Mouse (Mus musculus) layer of hippocampus, postnatal 36 days (tissue): ENCODE measurements at regions not wholly inside any gene's neighbourhood (a gene's known extent, or its start where the extent isn't known, plus 50 kb on each side); places are given as distances from the start of the nearest gene placed in this dataset.

Experiments used
- DNase-seq, 2 experiments: peaks; one replicate each; pipeline ENCODE4 v3.0.0; 2022

DNA sequence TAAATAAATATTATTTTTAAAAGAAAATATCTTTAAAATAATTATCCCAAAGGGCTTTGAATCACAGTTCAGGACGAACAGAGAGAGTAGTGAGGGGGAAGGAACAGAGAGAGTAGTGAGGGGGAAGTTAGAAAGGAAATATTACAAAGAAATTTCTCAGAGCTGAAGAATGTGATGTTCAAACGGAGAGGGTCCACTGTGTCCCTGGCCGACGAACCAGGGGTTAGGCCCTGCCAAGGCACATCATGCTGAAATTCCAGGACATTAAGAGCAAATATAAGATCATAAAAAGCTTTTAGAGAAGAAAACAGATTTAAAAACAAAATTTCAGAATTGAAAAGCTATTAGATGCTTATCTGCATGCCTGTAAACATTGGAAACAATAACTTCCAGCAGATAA, 61.6 kb downstream of the Skor1 start:
- DNase-seq: no peak

DNA sequence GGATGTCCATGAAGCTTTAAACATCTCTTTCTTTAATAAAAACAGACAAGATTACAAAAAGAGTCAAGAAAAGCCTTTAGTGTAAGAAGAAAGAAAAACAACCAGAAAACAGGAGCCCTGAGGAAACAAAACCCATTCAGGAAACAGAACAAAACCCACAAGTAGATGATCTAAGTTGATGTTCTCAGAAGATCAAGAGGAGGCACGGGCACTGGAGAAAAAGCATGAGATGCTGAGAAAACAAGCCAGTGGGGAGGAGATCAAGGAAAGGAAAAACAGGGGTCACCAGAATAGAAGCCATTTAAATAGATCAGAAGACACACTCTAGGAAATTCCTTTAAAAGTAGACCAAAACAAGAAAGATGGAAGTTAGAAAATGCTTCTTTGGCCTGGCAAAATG, 62.1 kb downstream of the Skor1 start:
- DNase-seq: no peak

GRCm38 (mm10) chr9:63082830-63083229, 65.9 kb downstream of the Skor1 start:
- DNase-seq: no peak

DNA sequence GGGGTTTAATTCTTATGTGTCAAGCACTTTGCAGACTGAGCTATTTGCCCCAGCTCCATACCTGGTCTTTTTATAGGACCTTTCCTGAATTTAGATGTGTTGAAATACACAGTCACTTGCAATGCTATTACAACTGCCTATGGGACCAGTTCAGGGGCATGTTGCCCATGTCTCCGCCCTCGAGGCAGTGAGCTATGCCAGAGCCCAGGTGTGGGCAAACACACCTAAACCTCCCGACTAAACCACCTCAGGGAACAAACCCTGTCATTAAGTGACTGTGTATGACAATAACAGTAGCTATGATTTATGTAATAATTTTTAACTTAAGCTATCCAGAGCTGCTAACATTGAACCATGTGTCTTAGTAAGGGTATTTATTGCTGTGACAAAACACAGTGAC, 66.5 kb downstream of the Skor1 start:
- no peak for DNase-seq

DNA sequence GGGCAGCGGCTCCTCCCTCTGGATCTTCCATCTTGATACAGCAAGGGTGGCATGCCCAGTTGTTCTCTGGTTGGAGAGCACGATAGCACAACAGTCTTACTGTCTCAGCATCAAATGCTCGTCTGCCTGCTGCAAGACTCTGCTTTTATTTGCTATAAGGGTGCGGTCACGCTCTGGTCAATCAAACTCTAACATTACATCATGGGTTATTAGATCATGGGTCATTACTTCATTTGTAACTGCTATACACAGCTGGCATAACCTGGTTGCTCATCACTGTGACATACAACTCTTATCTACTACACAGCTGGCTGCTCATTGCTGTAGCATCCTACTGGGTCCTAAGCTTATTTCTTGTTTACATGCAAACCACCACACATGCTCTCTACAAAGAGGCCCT, 68.4 kb downstream of the Skor1 start:
- no peak for DNase-seq

DNA sequence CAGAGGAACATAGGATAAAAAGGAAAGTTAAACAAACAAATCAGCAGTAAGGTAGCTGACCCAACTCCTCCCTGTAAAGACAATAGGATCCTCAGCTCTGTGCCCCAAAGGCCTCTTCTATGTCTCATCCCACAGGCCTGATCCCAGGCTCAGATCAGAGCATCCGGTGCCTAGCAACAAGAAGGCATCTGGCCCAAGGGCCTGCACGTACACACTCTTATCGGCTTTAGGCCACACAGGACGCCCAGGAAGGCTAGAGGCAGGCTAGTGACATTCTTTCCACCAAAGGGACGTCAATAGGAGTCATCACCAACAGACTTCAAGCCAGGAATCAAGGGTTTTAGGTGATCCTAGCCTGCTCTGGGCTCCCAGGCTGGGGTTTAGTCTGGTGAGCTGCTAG, 73.5 kb downstream of the Skor1 start:
- DNase-seq: no peak

GRCm38 (mm10) chr9:63074803-63075202, 74.0 kb downstream of the Skor1 start:
- DNase-seq: no peak

DNA sequence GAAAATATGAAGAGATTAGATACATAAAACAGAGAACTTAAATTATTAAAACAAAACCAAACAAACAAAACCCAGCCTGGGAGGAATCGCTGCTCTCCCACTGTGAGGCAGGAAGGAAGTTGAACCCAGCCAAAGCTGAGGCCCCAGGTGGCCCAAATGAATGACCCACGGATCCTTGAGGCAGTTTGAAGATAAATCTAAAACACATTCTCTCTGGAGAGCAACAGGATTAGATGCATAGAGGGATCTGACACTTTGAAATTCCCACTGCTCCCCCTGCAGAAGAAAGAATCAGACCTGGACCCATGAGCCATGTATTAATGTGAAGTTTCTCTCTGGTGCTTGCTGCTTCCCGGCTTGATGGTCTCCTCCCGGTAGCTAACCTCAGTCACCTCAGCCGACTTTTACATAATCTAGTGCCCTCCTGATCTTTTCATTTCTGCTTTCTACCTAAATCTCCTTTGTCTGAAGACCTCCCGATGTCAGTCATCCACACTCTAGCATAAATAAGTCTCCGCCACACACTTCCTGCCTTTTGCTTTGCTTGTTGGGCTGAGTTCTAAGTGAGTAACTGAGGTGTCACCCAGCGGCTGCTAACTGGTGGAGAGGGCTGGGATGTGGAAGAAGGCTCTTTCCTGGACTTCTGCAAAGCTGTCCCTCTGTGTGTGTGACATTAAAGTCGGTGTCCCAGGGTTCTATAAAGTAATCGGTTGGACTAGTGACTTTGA, 74.6 kb downstream of the Skor1 start:
- no peak for DNase-seq

- DNase-seq: no peak
These were observed 77.7 kb downstream of the Skor1 start for GRCm38 (mm10) chr9:63071032-63071431.

DNA sequence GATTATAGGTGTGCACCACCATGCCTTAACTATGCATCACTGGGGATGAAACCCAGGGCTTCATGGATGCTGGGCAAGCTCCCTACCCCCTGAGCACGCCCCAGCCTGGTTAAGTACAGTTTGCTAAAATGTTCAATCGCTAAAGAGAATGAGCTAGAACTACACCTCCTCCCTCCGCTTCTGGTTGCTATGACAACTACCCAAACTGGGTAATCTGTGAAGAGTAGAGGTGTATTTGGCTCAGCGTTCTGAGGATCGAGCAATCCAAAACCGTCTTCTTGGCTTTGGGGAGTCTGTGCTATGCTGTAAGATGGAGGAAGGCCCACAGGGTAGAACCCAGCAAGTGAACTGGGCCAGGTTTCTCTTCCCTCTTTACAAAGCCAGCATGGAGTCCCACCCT, 78.8 kb downstream of the Skor1 start:
- DNase-seq: peak; percentile 16 to 30

DNA sequence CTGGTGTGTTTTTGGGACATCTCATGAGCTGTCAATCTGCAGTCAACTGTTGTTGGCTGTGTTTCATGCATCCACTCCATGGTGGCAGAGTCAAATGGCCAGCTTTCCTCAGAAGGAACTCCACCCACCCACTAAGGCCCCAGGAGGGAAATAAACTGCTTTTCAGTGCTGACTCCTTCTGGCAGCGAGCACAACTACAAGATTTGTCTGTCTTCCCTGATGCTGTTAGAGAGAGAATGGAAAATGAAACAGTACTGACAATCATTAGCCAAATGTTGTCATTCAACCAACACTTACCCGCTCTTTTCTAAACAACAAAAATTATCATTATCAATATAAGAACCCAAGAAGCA, 79.3 kb upstream of the Pias1 start:
- DNase-seq: no peak

GRCm38 (mm10) chr9:63066384-63067053, 78.8 kb upstream of the Pias1 start:
- no peak for DNase-seq

GRCm38 (mm10) chr9:63063525-63063924, 75.8 kb upstream of the Pias1 start:
- DNase-seq: no peak

DNA sequence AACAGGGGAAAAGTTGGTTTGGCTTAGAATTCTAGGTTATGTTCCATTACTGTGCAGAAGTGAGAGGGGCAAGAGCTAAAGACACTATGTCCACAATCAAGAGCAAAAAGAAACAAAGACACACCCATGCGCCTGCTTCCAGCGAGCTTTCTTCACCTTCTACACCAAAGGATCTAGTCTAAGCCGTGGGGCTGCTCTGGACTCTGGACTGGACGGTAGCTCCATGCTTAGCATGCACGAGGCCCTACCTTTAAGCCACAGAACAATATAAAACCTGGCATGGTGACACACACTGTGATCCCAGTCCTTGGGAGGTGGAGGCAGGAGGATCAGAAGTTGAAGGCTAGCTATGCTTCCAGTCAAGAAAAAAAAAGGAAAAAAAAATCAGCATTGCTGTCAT, 73.0 kb upstream of the Pias1 start:
- DNase-seq: no peak

DNA sequence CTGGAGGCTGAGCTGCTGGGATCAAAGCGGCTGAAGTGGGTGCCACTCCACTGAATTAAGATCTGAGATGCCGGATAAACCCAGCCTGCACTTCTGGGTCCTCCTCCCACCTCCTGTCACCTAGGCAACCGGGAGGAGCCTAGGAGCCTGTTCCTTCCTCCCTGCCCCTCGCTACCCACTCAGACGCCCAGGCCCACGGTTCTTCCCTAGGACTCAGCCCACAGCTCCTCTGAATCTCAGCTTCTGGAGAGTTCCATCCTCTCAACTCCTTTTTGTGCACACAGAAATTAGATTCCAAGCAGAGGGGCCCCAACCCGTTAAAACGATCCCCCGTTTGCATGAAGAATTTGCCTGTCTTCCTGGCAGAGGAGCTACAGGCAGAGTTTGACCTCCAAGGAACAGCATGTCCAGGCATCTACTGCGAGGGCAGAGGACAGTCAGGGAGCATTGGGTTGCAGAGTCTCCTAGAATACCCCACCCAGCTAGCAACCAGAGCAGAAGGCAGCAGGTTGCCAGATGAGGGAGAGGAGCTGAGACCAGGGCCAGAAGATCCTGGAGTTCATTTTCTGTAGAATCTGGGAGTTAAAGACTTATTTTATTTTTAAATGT, 71.6 kb upstream of the Pias1 start:
- peak; percentile 79 for DNase-seq

GRCm38 (mm10) chr9:63058506-63059233, 70.9 kb upstream of the Pias1 start:
- peak; percentile 13 to 25 for DNase-seq

DNA sequence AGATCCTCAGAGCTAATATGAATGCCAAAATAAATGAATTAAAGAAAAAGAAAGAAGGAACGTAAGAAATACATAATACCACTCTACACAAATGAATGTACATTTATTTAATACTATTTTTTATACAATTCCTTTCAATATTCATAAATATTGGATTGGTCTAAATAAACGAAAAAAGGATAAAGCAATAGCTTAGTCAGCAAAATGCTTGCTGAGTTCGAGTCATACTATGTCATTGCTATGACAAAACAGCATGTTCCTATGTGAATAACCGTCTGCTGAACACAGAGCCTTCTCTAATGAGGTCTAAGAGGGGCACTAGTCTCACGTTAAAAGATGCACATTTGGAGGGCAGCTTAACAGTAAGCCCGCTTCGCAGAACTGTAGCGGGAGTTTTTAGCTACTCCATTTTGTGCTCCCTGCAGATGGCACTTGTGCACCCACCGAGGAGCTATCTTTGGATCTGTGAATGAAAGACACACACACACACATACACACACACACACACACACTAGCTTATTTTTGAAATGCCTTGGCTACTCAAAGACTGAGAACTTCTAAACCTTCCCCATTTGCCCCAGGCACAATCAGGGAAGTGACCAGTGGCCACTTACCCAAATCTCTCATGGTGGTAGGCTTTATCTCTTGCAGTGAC, 69.1 kb upstream of the Pias1 start:
- no peak for DNase-seq

DNA sequence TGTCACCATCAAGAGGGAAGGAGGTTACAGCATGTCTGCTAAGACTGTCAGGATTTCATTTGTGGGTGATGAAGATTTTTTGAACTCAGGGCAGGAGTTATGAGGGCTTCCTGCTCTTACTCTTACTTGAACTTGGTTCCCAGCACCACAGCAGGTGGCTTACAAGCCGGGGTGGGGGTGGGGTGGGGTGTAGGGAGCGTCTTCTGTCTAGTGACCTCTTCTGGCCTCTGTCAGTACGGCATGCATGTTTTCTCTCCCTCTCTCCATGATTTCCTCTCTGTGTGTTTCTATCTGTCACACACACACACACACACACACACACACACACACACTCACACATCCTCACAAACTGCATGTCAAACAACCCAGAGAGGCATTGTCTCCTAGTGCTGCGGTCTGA, 64.5 kb upstream of the Pias1 start:
- DNase-seq: no peak

DNA sequence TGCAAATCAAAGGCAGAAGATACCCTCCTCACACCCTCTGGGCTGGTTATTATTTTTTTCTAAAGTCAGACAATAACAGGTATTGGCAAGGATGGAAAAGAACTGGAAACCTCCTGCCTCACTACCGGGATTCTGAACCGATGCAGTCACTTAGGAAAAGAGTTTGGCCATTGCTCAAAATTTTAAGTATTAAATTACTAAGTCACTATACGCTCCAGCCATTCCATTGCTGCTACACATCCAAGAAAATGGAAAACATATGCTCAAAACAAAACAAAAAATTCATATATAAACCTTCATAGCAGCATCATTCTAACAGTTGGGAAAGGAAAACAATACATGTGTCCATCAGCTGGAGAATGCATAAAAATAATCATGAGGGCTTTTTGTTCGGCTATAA, 63.9 kb upstream of the Pias1 start:
- DNase-seq: no peak

DNA sequence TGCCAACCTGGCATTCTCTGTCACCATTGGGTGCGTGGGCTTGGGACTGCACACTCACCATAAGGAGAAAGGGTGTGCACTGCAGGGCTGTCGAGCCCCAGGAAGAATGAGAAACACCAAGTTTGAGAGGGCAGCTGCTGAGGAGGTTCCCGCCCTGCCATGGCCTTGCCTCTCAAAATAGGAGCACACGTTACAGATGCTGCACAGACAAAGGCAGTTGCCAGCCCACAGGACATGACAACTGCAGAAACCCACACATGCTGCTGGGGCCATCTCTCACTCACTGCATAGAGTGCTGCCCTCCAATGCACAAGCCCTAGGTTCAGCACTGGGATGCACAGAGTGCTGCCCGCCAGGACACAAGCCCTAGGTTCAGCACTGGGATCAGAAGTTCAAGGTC, 61.6 kb upstream of the Pias1 start:
- DNase-seq: no peak

DNA sequence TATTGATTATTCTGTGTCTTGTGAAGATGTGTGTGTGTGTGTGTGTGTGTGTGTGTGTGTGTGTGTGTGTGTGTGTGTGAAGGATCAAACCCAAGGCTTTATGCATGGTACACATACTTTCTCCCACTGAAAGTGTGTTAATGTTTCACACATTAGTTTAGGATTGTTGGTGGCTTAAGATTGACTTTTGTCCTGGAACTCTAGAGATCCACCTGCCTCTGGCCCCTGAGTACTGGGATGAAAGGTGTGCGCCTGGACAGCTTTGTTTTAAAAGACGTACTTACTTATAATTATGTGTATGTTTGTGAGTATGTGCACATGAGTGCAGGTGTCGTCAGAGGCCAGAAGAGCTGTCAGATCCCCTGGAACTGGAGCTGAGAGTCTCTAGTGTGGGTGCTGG, 59.3 kb upstream of the Pias1 start:
- DNase-seq: no peak

DNA sequence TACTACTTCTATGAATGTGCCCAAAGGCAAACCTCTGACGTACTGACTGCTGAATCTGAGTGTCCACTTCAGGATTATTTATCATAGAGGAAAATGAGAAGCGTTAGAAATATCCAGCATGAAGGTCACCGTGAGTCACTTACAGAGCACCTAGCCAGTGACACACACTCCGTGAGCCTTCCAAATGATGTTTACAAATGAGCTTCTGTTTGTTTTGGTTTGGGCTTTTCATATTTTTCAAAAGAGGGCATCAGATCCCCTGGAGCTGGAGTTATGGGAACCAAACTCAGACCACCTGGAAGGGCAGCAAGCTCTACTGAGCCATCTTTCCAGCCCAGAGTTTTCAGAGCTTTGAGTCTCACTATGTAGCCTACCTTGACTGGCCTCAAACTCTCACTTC, 57.8 kb upstream of the Pias1 start:
- no peak for DNase-seq

GRCm38 (mm10) chr9:63043304-63043703, 55.6 kb upstream of the Pias1 start:
- DNase-seq: no peak
